Mouse (Mus musculus) stomach, embryonic 16.5 days (tissue): ENCODE results near the gene Ppp1r1c. TPM values are rescaled to one million over a fixed set of nuclear protein-coding genes. Genes with fewer than 3 reads are reported as not detected.

Source experiments
- ATAC-seq: fragments of 200-750 bp; cut with Nextera tagmentation; 2 replicates; pipeline ENCODE4 v1.8.0; 2017; ENCODE audit warnings: moderate number of reproducible peaks, moderate TSS enrichment; ENCODE audit not compliant: insufficient read depth, low FRiP score
- H3K27ac ChIP-seq: fragments of 300-500 bp; sonication (generic); 2 replicates; pipeline ENCODE4 v1.5.1; 2014; ENCODE audit warnings: low read length
- H3K27me3 ChIP-seq: fragments of 300-500 bp; sonication (generic); 2 replicates; pipeline ENCODE4 v1.6.1; 2014; ENCODE audit warnings: low read length, control low read depth, mixed read lengths; ENCODE audit not compliant: control insufficient read depth, insufficient read depth
- H3K36me3 ChIP-seq: fragments of 300-500 bp; sonication (generic); 2 replicates; pipeline ENCODE4 v1.6.1; 2014; ENCODE audit warnings: low read length; ENCODE audit not compliant: control insufficient read depth, insufficient read depth
- H3K4me1 ChIP-seq: fragments of 300-500 bp; sonication (generic); 2 replicates; pipeline ENCODE4 v1.6.1; 2014; ENCODE audit warnings: low read length, control low read depth, mixed read lengths; ENCODE audit not compliant: control insufficient read depth, insufficient read depth
- H3K4me2 ChIP-seq: fragments of 300-500 bp; sonication (generic); 2 replicates; pipeline ENCODE4 v1.6.1; 2014; ENCODE audit warnings: low read depth, low read length, mixed read lengths
- H3K4me3 ChIP-seq: fragments of 300-500 bp; sonication (generic); replicated peaks from 2 replicates; pipeline ENCODE4 v1.5.1; 2014; ENCODE audit warnings: mild to moderate bottlenecking, low read length
- H3K9ac ChIP-seq: fragments of 300-500 bp; sonication (generic); 2 replicates; pipeline ENCODE4 v1.6.1; 2014; ENCODE audit warnings: low read length
- H3K9me3 ChIP-seq: fragments of 300-500 bp; sonication (generic); replicated peaks from 2 replicates; pipeline ENCODE4 v1.6.1; 2016; ENCODE audit warnings: low read length, control low read depth; ENCODE audit not compliant: control insufficient read depth
- WGBS: fragments of 180-500 bp; shearing (Covaris S2); extraction: QIAGEN DNeasy Blood & Tissue Kit; methylation state at CpG from one replicate; pipeline ENCODE4 v1.1.7; 2014; 5-methylcytosine and 5-hydroxymethylcytosine counted together
- polyA plus RNA-seq: library from polyadenylated mRNA; unstranded; fragments of >200 nt; fragmentation: Nextera tagmentation; extraction: Ambion mirVana; gene quantifications from 2 replicates; pipeline ENCODE4 v1.2.1, GENCODE M21; 2015

Gene Ppp1r1c
- polyA plus RNA-seq, 1 experiment from 2014 or later: not detected

GRCm38 (mm10) chr2:79683258-79683657 lies 24.3 kb upstream of the Ppp1r1c start:
- no peaks in the 10 kb centered on the region for H3K9me3 ChIP-seq
- no peaks in the 10 kb centered on the region for H3K4me1 ChIP-seq
- no peak overlapping the region for H3K4me3 ChIP-seq
- H3K9ac ChIP-seq: no peak overlapping the region
- no peak for ATAC-seq
- H3K27me3 ChIP-seq: no peaks in the 10 kb centered on the region
- no peak overlapping the region for H3K27ac ChIP-seq
- 91% methylated on average over 4 of the region's 4 CpGs for WGBS
- H3K4me2 ChIP-seq: no peak overlapping the region
- peaks cover 4% of the 10 kb centered on the region; the same call in 1 of the 2 replicates for H3K36me3 ChIP-seq

GRCm38 (mm10) chr2:79690838-79691237 lies 16.7 kb upstream of the Ppp1r1c start:
- peaks cover 3% of the 10 kb centered on the region; the same call in 1 of the 2 replicates for H3K4me1 ChIP-seq
- H3K27me3 ChIP-seq: no peaks in the 10 kb centered on the region
- no peak overlapping the region for H3K27ac ChIP-seq
- WGBS: 38% methylated on average over 3 of the region's 3 CpGs
- H3K4me2 ChIP-seq: no peak overlapping the region
- no peak for ATAC-seq
- H3K36me3 ChIP-seq: no peaks in the 10 kb centered on the region
- H3K4me3 ChIP-seq: no peak overlapping the region
- no peaks in the 10 kb centered on the region for H3K9me3 ChIP-seq
- H3K9ac ChIP-seq: no peak overlapping the region

- H3K9me3 ChIP-seq: no peaks in the 10 kb centered on the region
- H3K4me2 ChIP-seq: no peak overlapping the region
- no peak for ATAC-seq
- H3K27me3 ChIP-seq: no peaks in the 10 kb centered on the region
- H3K4me1 ChIP-seq: peaks cover 3% of the 10 kb centered on the region; the same call in 1 of the 2 replicates
- H3K27ac ChIP-seq: no peak overlapping the region
- no peak overlapping the region for H3K4me3 ChIP-seq
- H3K9ac ChIP-seq: no peak overlapping the region
- no peaks in the 10 kb centered on the region for H3K36me3 ChIP-seq
- WGBS: 89% methylated on average over 4 of the region's 4 CpGs
Measured at GRCm38 (mm10) chr2:79695190-79695589, 12.4 kb upstream of the Ppp1r1c start.

GRCm38 (mm10) chr2:79695939-79696338 lies 11.6 kb upstream of the Ppp1r1c start:
- WGBS: 89% methylated on average over 12 of the region's 12 CpGs
- H3K9me3 ChIP-seq: no peaks in the 10 kb centered on the region
- H3K4me1 ChIP-seq: no peaks in the 10 kb centered on the region
- ATAC-seq: no peak
- no peak overlapping the region for H3K4me3 ChIP-seq
- H3K36me3 ChIP-seq: no peaks in the 10 kb centered on the region
- H3K4me2 ChIP-seq: no peak overlapping the region
- no peak overlapping the region for H3K9ac ChIP-seq
- H3K27ac ChIP-seq: no peak overlapping the region
- H3K27me3 ChIP-seq: no peaks in the 10 kb centered on the region

- H3K9me3 ChIP-seq: no peaks in the 10 kb centered on the region
- no peak overlapping the region for H3K27ac ChIP-seq
- H3K27me3 ChIP-seq: no peaks in the 10 kb centered on the region
- ATAC-seq: no peak
- H3K4me1 ChIP-seq: no peaks in the 10 kb centered on the region
- no peak overlapping the region for H3K9ac ChIP-seq
- H3K36me3 ChIP-seq: no peaks in the 10 kb centered on the region
- 74% methylated on average over 10 of the region's 10 CpGs for WGBS
- H3K4me3 ChIP-seq: no peak overlapping the region
- H3K4me2 ChIP-seq: no peak overlapping the region
Measured at GRCm38 (mm10) chr2:79696478-79697230, 10.9 kb upstream of the Ppp1r1c start.

GRCm38 (mm10) chr2:79698166-79698565 lies 9.4 kb upstream of the Ppp1r1c start:
- Histone ChIP-seq H3K9ac (no peak overlapping the region), H3K36me3 (no peaks in the 10 kb centered on the region), H3K4me2 (no peak overlapping the region), H3K9me3 (no peaks in the 10 kb centered on the region), H3K27ac (0 out of 2 replicates have a peak overlapping the region, but pooled peaks have one; percentile 23), H3K27me3 (no peaks in the 10 kb centered on the region), H3K4me1 (no peaks in the 10 kb centered on the region), H3K4me3 (no peak overlapping the region)
- 49% methylated on average over 2 of the region's 2 CpGs for WGBS
- ATAC-seq: no peak

GRCm38 (mm10) chr2:79704773-79705172 lies 2.8 kb upstream of the Ppp1r1c start:
- ATAC-seq: peak; percentile 13; the same call in 1 of the 2 replicates
- H3K4me2 ChIP-seq: no peak overlapping the region
- no peak overlapping the region for H3K4me3 ChIP-seq
- H3K4me1 ChIP-seq: no peaks in the 10 kb centered on the region
- no peak overlapping the region for H3K27ac ChIP-seq
- no peak overlapping the region for H3K9ac ChIP-seq
- no peaks in the 10 kb centered on the region for H3K36me3 ChIP-seq
- H3K9me3 ChIP-seq: no peaks in the 10 kb centered on the region
- WGBS: 76% methylated on average over 2 of the region's 2 CpGs
- H3K27me3 ChIP-seq: no peaks in the 10 kb centered on the region

- 36% methylated on average over 3 of the region's 3 CpGs for WGBS
- no peak overlapping the region for H3K9ac ChIP-seq
- no peaks in the 10 kb centered on the region for H3K9me3 ChIP-seq
- H3K4me2 ChIP-seq: no peak overlapping the region
- H3K4me3 ChIP-seq: no peak overlapping the region
- no peaks in the 10 kb centered on the region for H3K36me3 ChIP-seq
- no peaks in the 10 kb centered on the region for H3K4me1 ChIP-seq
- ATAC-seq: no peak
- no peaks in the 10 kb centered on the region for H3K27me3 ChIP-seq
- H3K27ac ChIP-seq: no peak overlapping the region
Measured at GRCm38 (mm10) chr2:79713662-79714091, 6.1 kb downstream of the Ppp1r1c start.

- Histone ChIP-seq H3K36me3 (no peaks in the 10 kb centered on the region), H3K9me3 (no peaks in the 10 kb centered on the region), H3K4me3 (no peak overlapping the region), H3K4me2 (no peak overlapping the region), H3K9ac (no peak overlapping the region), H3K27ac (no peak overlapping the region), H3K4me1 (no peaks in the 10 kb centered on the region), H3K27me3 (no peaks in the 10 kb centered on the region)
- 69% methylated on average over 6 of the region's 6 CpGs for WGBS
- no peak for ATAC-seq
Measured at GRCm38 (mm10) chr2:79714745-79715144, 7.2 kb downstream of the Ppp1r1c start.
